Mouse (Mus musculus): ENCODE measurements around the gene Gabra5. TPM values are rescaled to one million over a fixed set of nuclear protein-coding genes. Genes with fewer than 3 reads are reported as not detected.

Gene Gabra5
- polyA plus RNA-seq, 1 experiment from 2014 or later: 1.1 TPM

- ATAC-seq (ENCODE audit: low FRiP score): no peak
Observed at GRCm38 (mm10) chr7:57366013-57366390, 143.9 kb downstream of the Gabra5 start.

GRCm38 (mm10) chr7:57365134-57366012 is 144.5 kb downstream of the Gabra5 start:
- Histone ChIP-seq H3K4me2 (replicated peaks) (no peak overlapping the region), H3K36me3 (no peaks in the 10 kb centered on the region), H3K27me3 (no peaks in the 10 kb centered on the region), H3K9ac (no peak overlapping the region), H3K9me3 (replicated peaks) (no peaks in the 10 kb centered on the region), H3K4me1 (no peaks in the 10 kb centered on the region), H3K27ac (no peak overlapping the region), H3K4me3 (no peak overlapping the region)
- no peak for ATAC-seq (ENCODE audit: low FRiP score)
- 86% methylated on average over 5 of the region's 5 CpGs for WGBS

More at GRCm38 (mm10) chr7:57366013-57366390, 143.9 kb downstream of the Gabra5 start:
- H3K36me3 ChIP-seq: no peaks in the 10 kb centered on the region
- H3K4me1 ChIP-seq: no peaks in the 10 kb centered on the region
- 86% methylated on average over 5 of the region's 5 CpGs for WGBS
- H3K4me2 ChIP-seq (replicated peaks): no peak overlapping the region
- H3K27ac ChIP-seq: no peak overlapping the region
- no peak overlapping the region for H3K9ac ChIP-seq
- H3K4me3 ChIP-seq: no peak overlapping the region
- H3K27me3 ChIP-seq: no peaks in the 10 kb centered on the region
- no peaks in the 10 kb centered on the region for H3K9me3 ChIP-seq (replicated peaks)

GRCm38 (mm10) chr7:57363812-57364211 is 146.0 kb downstream of the Gabra5 start:
- H3K4me3 ChIP-seq: no peak overlapping the region
- no peak for ATAC-seq (ENCODE audit: low FRiP score)
- 90% methylated on average over 6 of the region's 6 CpGs for WGBS

GRCm38 (mm10) chr7:57357871-57358540 is 151.9 kb downstream of the Gabra5 start:
- Histone ChIP-seq H3K4me1 (0 out of 2 replicates have a peak, but pooled peaks cover 2% of the 10 kb centered on the region), H3K9ac (no peak overlapping the region), H3K4me2 (replicated peaks) (no peak overlapping the region), H3K4me3 (no peak overlapping the region), H3K27me3 (no peaks in the 10 kb centered on the region), H3K9me3 (replicated peaks) (no peaks in the 10 kb centered on the region), H3K27ac (no peak overlapping the region), H3K36me3 (no peaks in the 10 kb centered on the region)
- WGBS: 31% methylated on average over 6 of the region's 6 CpGs
- ATAC-seq (ENCODE audit: low FRiP score): no peak

More at GRCm38 (mm10) chr7:57363812-57364211, 146.0 kb downstream of the Gabra5 start:
- no peak overlapping the region for H3K4me2 ChIP-seq (replicated peaks)
- no peaks in the 10 kb centered on the region for H3K27me3 ChIP-seq
- no peak overlapping the region for H3K9ac ChIP-seq
- no peaks in the 10 kb centered on the region for H3K9me3 ChIP-seq (replicated peaks)
- no peaks in the 10 kb centered on the region for H3K36me3 ChIP-seq
- no peaks in the 10 kb centered on the region for H3K4me1 ChIP-seq
- no peak overlapping the region for H3K27ac ChIP-seq

Other genes starting within 250 kb of the Gabra5 start
- 0.45 and 0.56 TPM in 2 replicates for gene Gabrg3, start 122.9 kb downstream of the Gabra5 start, polyA plus RNA-seq (2016; fragmentation: Nextera tagmentation; extraction: Ambion mirVana)
- 17.0 and 21.0 TPM in 2 replicates for gene Gabrb3, start 90.4 kb downstream of the Gabra5 start, polyA plus RNA-seq (2016; fragmentation: Nextera tagmentation; extraction: Ambion mirVana)